Mouse (Mus musculus) embryonic stem cell, embryonic (primary cell): ENCODE measurements around the gene 1700013G24Rik.

Source experiments
- CTCF ChIA-PET, 4 experiments: fragments of 300-600 bp in 2 of 4; fragments of 350-600 bp in 2 of 4; sonication (Branson Sonifier 250); formaldehyde crosslinking; loops; one replicate each; lab custom pipeline; 2022; ENCODE audit warnings: inconsistent platforms in 2 of 4; lab: Charles Lee
- POLR2A ChIA-PET, 4 experiments: fragments of 300-600 bp in 2 of 4; fragments of 350-600 bp in 2 of 4; sonication (Branson Sonifier 250); formaldehyde crosslinking; loops; one replicate each; lab custom pipeline; 2022; ENCODE audit warnings: antibody characterized with exemption in 4 of 4, inconsistent platforms in 1 of 4; lab: Charles Lee

1700013G24Rik gene

GRCm38 (mm10) chr4:137479757-137480156 lies 26.7 kb downstream of the 1700013G24Rik start:
- CTCF ChIA-PET, result interaction anchor here in 3 of 4 experiments (0.6 to 1.8 kb wide), 6 partner anchors 9 to 484 kb away, joined by 3 to 13 read pairs (median 4); no protein-coding TSS in a partner anchor
- POLR2A ChIA-PET, result interaction anchor here (0.6 to 5.6 kb wide), 16 partner anchors 9 to 1248 kb away, joined by 3 to 41 read pairs (median 5); partner anchors contain the start of genes Hspg2 (in 1 of the 4) and Usp48 (in 1 of the 4)

DNA sequence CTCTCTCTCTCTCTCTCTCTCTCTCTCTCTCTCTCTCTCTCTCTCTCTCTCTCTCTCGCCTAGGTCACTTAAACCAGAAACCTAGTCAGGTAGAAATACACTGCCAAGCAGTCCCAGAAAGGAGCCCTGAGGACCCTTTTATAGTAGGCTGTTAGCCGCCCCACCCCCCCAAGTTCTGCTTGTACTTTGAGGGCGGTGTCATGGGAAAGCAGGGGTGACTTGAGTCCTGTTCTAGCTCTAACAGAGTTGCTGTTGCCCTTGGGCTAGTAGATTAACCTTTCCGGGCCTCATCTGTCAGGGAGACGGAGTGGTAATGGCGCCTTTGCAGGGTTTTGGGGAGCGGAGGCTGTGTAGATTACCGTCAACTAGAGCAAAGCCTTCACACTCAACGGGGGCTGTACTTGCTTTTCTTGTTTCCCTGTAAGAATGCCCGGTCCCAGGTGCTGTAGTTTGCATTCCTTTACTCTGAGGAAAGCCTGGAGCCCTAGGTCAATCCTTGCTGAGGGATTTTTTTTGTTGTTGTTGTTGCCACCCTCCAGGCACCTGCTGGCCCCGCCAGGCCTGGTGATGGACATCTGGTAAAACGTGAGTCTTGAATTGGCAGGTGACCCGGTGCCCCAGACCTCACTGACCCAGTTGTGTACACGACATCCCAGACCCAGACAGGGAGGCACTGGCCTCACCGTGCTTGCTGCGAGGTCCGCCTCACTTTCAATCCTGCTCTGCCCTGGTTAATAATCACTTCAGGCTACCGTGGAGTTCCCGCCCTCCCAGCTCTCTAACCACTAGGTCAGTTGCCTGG lies 27.3 kb downstream of the 1700013G24Rik start:
- ChIA-PET POLR2A (interaction anchor here (0.5 to 4.9 kb wide), 18 partner anchors 8 to 1249 kb away, joined by 3 to 30 read pairs (median 5); partner anchors contain the start of genes Hspg2 (in 2 of the 4) and Usp48 (in 1 of the 4)), CTCF (interaction anchor here (0.5 to 1.8 kb wide), 6 partner anchors 8 to 483 kb away, joined by 3 to 13 read pairs (median 4); no protein-coding TSS in a partner anchor)

DNA sequence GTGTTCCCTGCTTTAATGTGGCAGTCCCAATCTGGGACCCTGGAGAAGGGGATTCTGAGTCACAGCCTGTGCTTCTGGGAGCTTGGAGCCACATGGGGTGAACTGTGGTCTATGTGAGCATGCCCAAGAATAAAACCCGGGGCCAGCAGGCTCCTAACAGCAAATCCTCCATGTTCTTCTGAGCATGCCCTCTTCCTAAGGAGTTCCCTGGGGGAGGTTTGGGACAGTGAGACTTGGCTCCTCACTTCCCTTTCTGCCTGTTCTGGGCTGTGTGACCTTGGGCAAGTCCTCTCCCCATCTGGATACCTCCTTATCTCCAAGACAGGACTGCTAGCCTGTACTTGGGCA lies 27.9 kb downstream of the 1700013G24Rik start:
- ChIA-PET POLR2A (interaction anchor here in 3 of 4 experiments (0.5 to 4.9 kb wide), 11 partner anchors 11 to 116 kb away, joined by 3 to 30 read pairs (median 4); partner anchors contain the start of gene Hspg2 (in 2 of the 3)), CTCF (interaction anchor here in 2 of 4 experiments (0.5 to 1.0 kb wide), 2 partner anchors 97 to 103 kb away, joined by 4 to 7 read pairs; no protein-coding TSS in a partner anchor)

DNA sequence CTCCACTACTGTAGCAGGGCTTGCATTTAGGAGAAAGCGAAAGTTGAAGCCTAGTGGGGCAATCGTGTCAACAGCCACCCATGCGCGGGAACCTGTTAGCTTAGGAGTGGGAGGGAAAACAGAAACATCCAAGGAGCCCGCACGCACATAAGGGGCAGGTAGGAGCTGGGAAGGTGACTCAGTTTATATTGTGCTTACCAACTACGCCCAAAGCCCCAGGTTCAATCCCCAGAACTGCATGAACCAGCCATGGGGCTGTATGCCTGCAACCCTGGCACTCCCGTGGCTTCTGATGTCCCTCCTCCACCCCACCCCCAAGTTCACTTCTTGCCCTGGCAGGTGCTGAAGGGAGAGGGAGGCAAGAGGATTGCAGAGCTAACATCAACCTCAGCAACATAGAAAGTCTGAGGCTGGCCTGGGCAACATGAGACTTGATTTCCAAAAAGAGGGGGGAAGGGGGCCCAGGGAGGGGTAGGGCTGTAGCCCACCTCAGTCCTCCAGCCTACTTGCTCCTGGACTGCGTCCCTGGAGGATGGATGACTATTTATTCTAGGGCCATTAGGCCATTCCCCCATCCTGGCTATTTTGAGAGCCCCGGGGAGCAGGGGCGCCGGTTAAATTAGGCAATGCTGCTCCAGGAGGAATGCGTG lies 28.4 kb downstream of the 1700013G24Rik start:
- ChIA-PET POLR2A (interaction anchor here in 3 of 4 experiments (0.5 to 4.9 kb wide), 15 partner anchors 8 to 116 kb away, joined by 3 to 30 read pairs (median 4); partner anchors contain the start of gene Hspg2 (in 2 of the 3)), CTCF (interaction anchor here in 1 of 4 experiments (0.5 to 0.7 kb wide), 2 partner anchors 97 to 123 kb away, joined by 4 read pairs; no protein-coding TSS in a partner anchor)

DNA sequence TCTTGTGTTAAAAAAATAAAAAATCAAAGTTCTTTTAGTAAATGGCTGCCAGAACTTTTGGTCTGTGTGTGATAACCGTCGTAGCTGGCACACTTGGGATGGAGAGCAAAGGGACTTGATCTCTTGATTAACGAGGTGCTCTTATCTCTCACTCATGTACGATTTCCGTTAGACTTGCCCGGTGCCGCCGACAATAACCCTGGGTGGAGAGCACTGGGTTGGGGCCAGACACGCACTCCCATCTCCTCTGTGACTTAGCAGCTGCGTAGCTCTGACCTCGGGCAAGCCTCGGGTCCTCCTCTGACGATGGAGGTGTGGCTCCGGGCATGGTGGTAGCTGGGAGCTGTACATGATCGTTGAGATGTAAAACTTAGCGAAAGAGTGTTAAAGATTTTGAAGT lies 30.8 kb downstream of the 1700013G24Rik start:
- POLR2A ChIA-PET, result interaction anchor here in 3 of 4 experiments (0.7 to 4.9 kb wide), 5 partner anchors 14 to 178 kb away, joined by 3 to 30 read pairs (median 4); partner anchors contain the start of gene Hspg2 (in 2 of the 3)
- CTCF ChIA-PET, result interaction anchor here in 1 of 4 experiments (0.6 kb wide), 1 partner anchor 93 kb away, joined by 9 read pairs; no protein-coding TSS in a partner anchor

- POLR2A ChIA-PET, result interaction anchor here in 3 of 4 experiments (0.7 to 4.9 kb wide), 8 partner anchors 8 to 713 kb away, joined by 3 to 30 read pairs (median 4); partner anchors contain the start of gene Hspg2 (in 2 of the 3)
Measured at GRCm38 (mm10) chr4:137484586-137484985, 31.5 kb downstream of the 1700013G24Rik start.

DNA sequence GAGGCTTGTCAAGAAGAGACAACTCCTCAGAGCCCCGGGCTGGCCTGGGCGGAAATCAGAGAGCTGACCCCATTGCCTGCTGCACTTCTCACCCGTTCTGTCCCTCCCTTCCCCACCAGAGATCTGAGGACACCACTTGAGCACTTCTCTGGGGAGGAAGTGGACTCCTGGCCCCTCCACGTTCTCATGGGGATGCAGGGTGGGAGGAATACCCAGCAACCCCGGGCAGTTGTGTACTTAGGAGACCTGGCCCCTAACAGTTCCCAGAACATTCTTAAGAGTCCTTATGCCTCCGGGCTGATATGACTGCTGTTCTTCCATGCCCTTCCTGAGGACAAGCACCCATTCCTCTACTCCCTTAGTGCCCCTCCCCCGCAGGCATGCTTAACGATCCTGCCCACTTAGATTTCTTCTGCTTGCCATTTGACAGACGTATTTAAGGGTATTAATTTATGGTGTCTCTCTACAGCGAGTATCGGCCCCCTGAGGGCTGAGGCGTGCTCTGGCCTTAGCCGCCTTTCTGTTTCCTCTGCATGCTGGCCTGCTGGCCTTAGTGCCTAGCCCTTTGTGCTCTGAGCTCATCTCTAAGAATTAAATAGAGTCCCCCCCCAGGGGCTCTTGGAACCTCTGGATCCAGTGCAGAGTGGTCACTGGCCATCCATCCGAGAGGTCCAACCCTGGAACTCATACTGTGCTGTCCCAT lies 32.3 kb downstream of the 1700013G24Rik start:
- ChIA-PET POLR2A (interaction anchor here in 3 of 4 experiments (0.7 to 4.5 kb wide), 7 partner anchors 9 to 714 kb away, joined by 3 to 24 read pairs (median 4); no protein-coding TSS in a partner anchor), CTCF (interaction anchor here in 1 of 4 experiments (0.6 kb wide), 1 partner anchor 190 kb away, joined by 3 read pairs; no protein-coding TSS in a partner anchor)

More at GRCm38 (mm10) chr4:137484586-137484985, 31.5 kb downstream of the 1700013G24Rik start:
- CTCF ChIA-PET, result no interaction called here

DNA sequence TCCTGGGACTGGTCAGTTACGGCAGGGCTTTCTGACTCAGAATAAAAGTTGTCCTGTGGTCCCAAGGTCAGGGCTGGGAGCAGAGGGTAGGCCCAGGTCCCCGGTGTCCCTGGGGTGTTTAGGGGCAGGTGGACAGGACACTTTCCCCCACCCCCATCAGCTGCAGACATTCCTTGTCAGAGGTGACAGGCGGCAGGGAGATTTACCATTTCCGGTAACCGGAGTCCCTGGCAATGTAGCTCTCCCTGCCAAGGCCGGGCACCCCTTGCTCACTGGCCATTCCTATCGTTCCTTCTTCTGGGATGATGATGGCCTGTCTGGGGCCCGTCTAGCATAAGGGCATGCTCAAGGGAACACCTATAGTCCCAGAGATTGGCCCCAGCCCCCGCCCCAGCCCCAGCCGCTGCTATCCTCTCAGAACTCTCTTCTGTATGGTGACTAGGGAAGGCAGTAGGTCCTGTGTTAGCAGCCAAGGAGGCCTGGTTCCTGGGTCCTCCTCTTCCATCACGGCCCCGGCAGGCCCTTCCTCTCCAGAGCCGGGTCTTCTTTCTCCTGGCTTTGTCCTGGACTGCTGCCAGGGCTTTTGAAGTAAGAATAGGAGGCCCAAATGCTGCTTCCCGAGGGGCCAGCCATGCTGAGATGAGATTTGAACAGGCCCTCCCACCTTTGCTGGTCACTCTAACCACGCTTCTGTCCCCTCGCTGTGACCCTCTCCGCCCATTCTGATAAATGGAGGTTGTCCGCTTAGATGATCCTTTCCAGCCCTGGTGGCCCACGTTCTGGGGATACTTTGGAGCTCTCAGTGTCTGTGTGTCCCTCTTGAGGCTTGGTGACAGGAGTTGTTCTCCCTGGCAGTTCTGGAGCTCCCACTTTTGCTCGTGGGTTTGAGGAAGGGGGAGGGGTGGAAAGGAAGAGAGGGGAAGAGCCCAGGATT lies 33.3 kb downstream of the 1700013G24Rik start:
- CTCF ChIA-PET, result no interaction called here
- POLR2A ChIA-PET, result interaction anchor here in 3 of 4 experiments (0.6 to 4.8 kb wide), 8 partner anchors 9 to 91 kb away, joined by 3 to 26 read pairs (median 3); no protein-coding TSS in a partner anchor

GRCm38 (mm10) chr4:137487286-137488000 lies 34.4 kb downstream of the 1700013G24Rik start:
- ChIA-PET CTCF (interaction anchor here (0.5 to 2.4 kb wide), 17 partner anchors 12 to 1380 kb away, joined by 3 to 14 read pairs (median 3); no protein-coding TSS in a partner anchor), POLR2A (interaction anchor here in 3 of 4 experiments (0.7 to 4.8 kb wide), 19 partner anchors 8 to 399 kb away, joined by 3 to 41 read pairs (median 5); partner anchors contain the start of gene Hspg2 (in 2 of the 3))

DNA sequence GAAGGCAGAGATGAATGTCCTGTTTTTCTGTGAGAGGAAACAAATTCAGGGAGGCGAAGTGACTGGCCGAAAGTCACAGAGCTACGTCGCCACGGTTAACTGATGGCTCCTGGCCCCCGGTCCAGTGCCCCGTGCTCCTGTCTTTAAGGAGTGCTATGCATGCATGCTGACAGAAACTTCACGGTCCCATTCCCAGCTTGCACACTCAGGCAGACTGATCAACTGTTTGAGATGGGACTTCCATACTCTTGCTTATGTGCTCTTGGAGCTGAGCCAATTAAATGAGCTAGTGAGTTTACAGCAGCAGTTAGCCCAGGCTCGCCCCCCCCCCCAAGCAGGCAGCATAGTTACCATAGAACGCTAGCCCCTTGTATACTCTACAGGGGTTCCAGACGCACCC lies 35.0 kb downstream of the 1700013G24Rik start:
- CTCF ChIA-PET, result interaction anchor here (0.5 to 2.4 kb wide), 18 partner anchors 9 to 1381 kb away, joined by 3 to 14 read pairs (median 4); no protein-coding TSS in a partner anchor

GRCm38 (mm10) chr4:137488571-137489303 lies 35.7 kb downstream of the 1700013G24Rik start:
- ChIA-PET CTCF (interaction anchor here (0.6 to 2.4 kb wide), 22 partner anchors 9 to 1028 kb away, joined by 3 to 14 read pairs (median 4); no protein-coding TSS in a partner anchor), POLR2A (interaction anchor here (0.7 to 4.8 kb wide), 18 partner anchors 9 to 313 kb away, joined by 3 to 41 read pairs (median 6); partner anchors contain the start of gene Hspg2 (in 2 of the 4))

More for the DNA sequence above, 35.0 kb downstream of the 1700013G24Rik start:
- POLR2A ChIA-PET, result interaction anchor here in 3 of 4 experiments (0.7 to 4.8 kb wide), 21 partner anchors 9 to 399 kb away, joined by 3 to 41 read pairs (median 5); partner anchors contain the start of gene Hspg2 (in 2 of the 3)

- ChIA-PET POLR2A (interaction anchor here in 3 of 4 experiments (1.0 to 4.8 kb wide), 8 partner anchors 8 to 20 kb away, joined by 3 to 41 read pairs (median 14); no protein-coding TSS in a partner anchor), CTCF (interaction anchor here in 2 of 4 experiments (2.1 to 2.3 kb wide), 3 partner anchors 14 to 46 kb away, joined by 8 to 14 read pairs (median 10); no protein-coding TSS in a partner anchor)
Measured at GRCm38 (mm10) chr4:137489996-137490395, 36.9 kb downstream of the 1700013G24Rik start.

DNA sequence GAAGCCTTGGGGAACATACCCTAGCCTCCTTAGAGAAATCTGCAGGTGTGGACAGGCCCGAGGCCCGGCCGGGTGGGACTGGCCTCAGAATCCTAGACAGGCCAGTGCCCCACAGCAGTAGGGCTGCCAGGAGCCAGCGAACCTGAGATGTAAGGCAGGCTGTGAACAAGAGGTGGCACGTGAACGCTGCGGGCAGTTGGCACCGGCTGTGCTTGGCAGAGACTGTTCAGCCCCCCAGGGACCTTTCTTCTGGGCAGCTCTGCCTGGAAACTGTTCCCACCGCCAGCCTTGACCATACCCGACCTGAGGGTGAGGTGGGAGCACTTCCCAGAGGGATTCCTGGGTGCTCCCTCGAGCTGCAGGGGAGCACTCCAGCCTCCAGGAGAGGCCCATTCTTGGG lies 39.5 kb downstream of the 1700013G24Rik start:
- ChIA-PET CTCF (interaction anchor here in 1 of 4 experiments (1.3 kb wide), 1 partner anchor 49 kb away, joined by 3 read pairs; no protein-coding TSS in a partner anchor), POLR2A (interaction anchor here in 3 of 4 experiments (0.6 to 3.7 kb wide), 5 partner anchors 9 to 31 kb away, joined by 3 to 22 read pairs (median 4); no protein-coding TSS in a partner anchor)

GRCm38 (mm10) chr4:137493187-137493586 lies 40.1 kb downstream of the 1700013G24Rik start:
- ChIA-PET POLR2A (interaction anchor here in 3 of 4 experiments (0.8 to 3.7 kb wide), 8 partner anchors 10 to 36 kb away, joined by 3 to 22 read pairs (median 4); no protein-coding TSS in a partner anchor), CTCF (interaction anchor here in 2 of 4 experiments (0.5 to 0.8 kb wide), 2 partner anchors 107 to 113 kb away, joined by 3 to 10 read pairs; no protein-coding TSS in a partner anchor)
